Mouse (Mus musculus): ENCODE measurements around the gene Atl1. TPM values are rescaled to one million over a fixed set of nuclear protein-coding genes. Genes with fewer than 3 reads are reported as not detected.

Atl1 gene
- not detected for polyA plus RNA-seq (2017; shearing (Covaris generic))

GRCm38 (mm10) chr12:69892371-69893251, at the start of gene Atl1, which contains the start of gene Map4k5:
TSS of gene Atl1 (plus strand) at chr12:69892614.
TSS of gene Map4k5 (minus strand) at chr12:69893200.

GRCm38 (mm10) chr12:69986786-69987497, 94.5 kb downstream of the Atl1 start, which contains the start of gene Sav1:
TSS of gene Sav1 (minus strand) at chr12:69987002.

Other genes starting within 250 kb of the Atl1 start
- 35.3 TPM for gene Sos2, start 210.8 kb upstream of the Atl1 start, polyA plus RNA-seq (2017; shearing (Covaris generic))
- gene L2hgdh, start 167.7 kb upstream of the Atl1 start, polyA plus RNA-seq (2017; shearing (Covaris generic)), result 3.2 TPM
- 15.1 TPM for gene Atp5s, start 167.7 kb upstream of the Atl1 start, polyA plus RNA-seq (2017; shearing (Covaris generic))
- not detected for gene Cdkl1, start 101.3 kb upstream of the Atl1 start, polyA plus RNA-seq (2017; shearing (Covaris generic))
- 7.0 TPM for gene Map4k5, start 586 bp downstream of the Atl1 start, polyA plus RNA-seq (2017; shearing (Covaris generic))
- 5.9 TPM for gene Sav1, start 94.4 kb downstream of the Atl1 start, polyA plus RNA-seq (2017; shearing (Covaris generic))
- gene Nin, start 221.1 kb downstream of the Atl1 start, polyA plus RNA-seq (2017; shearing (Covaris generic)), result 40.1 TPM

All from effector memory CD4-positive, alpha-beta T cell, adult 5 months (primary cell).